Mouse (Mus musculus): ENCODE measurements around the gene Tiam1. TPM values are rescaled to one million over a fixed set of nuclear protein-coding genes. Genes with fewer than 3 reads are reported as not detected.

Gene Tiam1
- polyA plus RNA-seq, 1 experiment from 2014 or later, result 18.5 TPM

GRCm38 (mm10) chr16:89986672-89987362 lies 156.8 kb downstream of the Tiam1 start:
- no peak for DNase-seq
- Histone ChIP-seq H3K36me3 (ENCODE audit: insufficient read depth) (no peaks in the 10 kb centered on the region), H3K4me1 (ENCODE audit: insufficient read depth) (0 out of 2 replicates have a peak, but pooled peaks cover under 1% of the 10 kb centered on the region), H3K27me3 (ENCODE audit: insufficient read depth, low read length) (no peaks in the 10 kb centered on the region), H3K4me2 (no peak overlapping the region), H3K9ac (no peak overlapping the region), H3K4me3 (ENCODE audit: low read depth, low read length) (no peak overlapping the region), H3K27ac (ENCODE audit: low read depth) (no peak overlapping the region), H3K9me3 (ENCODE audit: low read depth, low read length) (no peaks in the 10 kb centered on the region)
- no peak for TF ChIP-seq CTCF (IDR thresholded peaks at IDR 0.05; ENCODE audit: low read depth)
- ATAC-seq (ENCODE audit: insufficient read depth), result no peak
- 85% methylated on average over 18 of the region's 18 CpGs for WGBS

- H3K9me3 ChIP-seq (ENCODE audit: low read depth, low read length), result no peaks in the 10 kb centered on the region
- no peak overlapping the region for H3K4me3 ChIP-seq (ENCODE audit: low read depth, low read length)
- DNase-seq (peak; percentile 47), ATAC-seq (ENCODE audit: insufficient read depth) (peak; percentile 71)
- no peaks in the 10 kb centered on the region for H3K36me3 ChIP-seq (ENCODE audit: insufficient read depth)
- no peak overlapping the region for H3K27ac ChIP-seq (ENCODE audit: low read depth)
- H3K4me2 ChIP-seq, result no peak overlapping the region
- no peaks in the 10 kb centered on the region for H3K27me3 ChIP-seq (ENCODE audit: insufficient read depth, low read length)
- WGBS, result 40% methylated on average over 20 of the region's 20 CpGs
- no peak overlapping the region for H3K9ac ChIP-seq
- TF ChIP-seq CTCF (IDR thresholded peaks at IDR 0.05; ENCODE audit: low read depth), result no peak
- no peaks in the 10 kb centered on the region for H3K4me1 ChIP-seq (ENCODE audit: insufficient read depth)
Observed at GRCm38 (mm10) chr16:89985702-89986481, 157.7 kb downstream of the Tiam1 start.

DNA sequence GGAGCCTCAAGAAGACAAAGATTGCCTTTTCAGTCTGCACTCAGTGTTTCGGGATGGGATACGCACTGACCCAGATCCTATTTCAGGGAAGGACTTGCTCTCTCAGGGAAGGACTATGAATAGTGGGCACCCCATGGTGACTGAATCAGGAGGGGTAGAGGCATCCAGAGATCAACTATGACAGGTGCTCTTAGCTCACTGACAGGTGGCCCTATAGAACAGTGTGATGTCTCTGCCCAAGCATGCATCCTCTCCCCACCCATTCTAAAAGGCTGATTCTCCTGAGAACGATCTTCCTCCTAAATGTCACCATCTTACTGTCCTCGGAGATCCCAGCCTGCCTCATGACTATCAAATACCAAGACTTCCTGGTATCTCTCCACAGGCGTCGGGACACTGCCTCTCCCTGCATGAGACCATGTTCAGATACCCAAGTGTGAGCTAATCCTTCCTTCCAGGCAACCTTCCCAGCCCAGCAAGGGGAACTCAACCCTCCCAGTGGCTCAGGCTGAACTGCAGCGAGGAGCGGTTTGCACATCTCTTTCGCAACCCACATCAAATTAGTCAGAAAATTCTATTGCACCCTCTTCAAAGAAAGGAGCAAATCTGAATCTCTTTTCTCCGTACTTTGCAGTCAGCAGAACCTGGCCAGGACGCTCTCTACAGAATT lies 163.4 kb downstream of the Tiam1 start:
- H3K27ac ChIP-seq (ENCODE audit: low read depth), result no peak overlapping the region
- 83% methylated on average over 11 of the region's 11 CpGs for WGBS
- DNase-seq (no peak), ATAC-seq (ENCODE audit: insufficient read depth) (no peak)
- no peak overlapping the region for H3K9ac ChIP-seq
- H3K4me3 ChIP-seq (ENCODE audit: low read depth, low read length), result no peak overlapping the region
- H3K9me3 ChIP-seq (ENCODE audit: low read depth, low read length), result no peaks in the 10 kb centered on the region
- no peaks in the 10 kb centered on the region for H3K36me3 ChIP-seq (ENCODE audit: insufficient read depth)
- no peak for TF ChIP-seq CTCF (IDR thresholded peaks at IDR 0.05; ENCODE audit: low read depth)
- no peaks in the 10 kb centered on the region for H3K4me1 ChIP-seq (ENCODE audit: insufficient read depth)
- no peak overlapping the region for H3K4me2 ChIP-seq
- H3K27me3 ChIP-seq (ENCODE audit: insufficient read depth, low read length), result no peaks in the 10 kb centered on the region

DNA sequence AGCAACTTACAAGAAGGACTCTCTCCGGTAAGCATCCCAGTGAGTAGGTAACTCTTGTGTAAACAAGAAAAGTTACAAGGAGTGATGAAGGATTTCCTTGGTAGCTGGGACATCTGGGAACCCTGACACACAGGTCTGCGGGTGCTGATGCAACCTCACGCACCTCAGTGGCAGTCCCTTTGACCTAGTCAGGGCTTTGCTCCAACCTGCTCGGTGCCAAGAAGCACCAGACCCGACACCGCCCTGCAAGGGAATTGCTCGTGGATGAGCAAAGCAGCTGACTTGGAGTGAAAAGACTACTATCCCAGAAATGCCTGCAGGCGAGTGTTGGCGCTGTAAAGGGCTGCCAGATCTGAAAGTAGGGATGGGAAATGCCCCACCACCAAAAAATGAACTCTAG lies 168.1 kb downstream of the Tiam1 start:
- no peak for TF ChIP-seq CTCF (IDR thresholded peaks at IDR 0.05; ENCODE audit: low read depth)
- Histone ChIP-seq H3K27ac (ENCODE audit: low read depth) (no peak overlapping the region), H3K36me3 (ENCODE audit: insufficient read depth) (no peaks in the 10 kb centered on the region), H3K4me2 (no peak overlapping the region), H3K4me1 (ENCODE audit: insufficient read depth) (no peaks in the 10 kb centered on the region), H3K9me3 (ENCODE audit: low read depth, low read length) (no peaks in the 10 kb centered on the region), H3K9ac (no peak overlapping the region), H3K27me3 (ENCODE audit: insufficient read depth, low read length) (no peaks in the 10 kb centered on the region), H3K4me3 (ENCODE audit: low read depth, low read length) (no peak overlapping the region)
- 82% methylated on average over 9 of the region's 9 CpGs for WGBS
- DNase-seq (no peak), ATAC-seq (ENCODE audit: insufficient read depth) (no peak)

DNA sequence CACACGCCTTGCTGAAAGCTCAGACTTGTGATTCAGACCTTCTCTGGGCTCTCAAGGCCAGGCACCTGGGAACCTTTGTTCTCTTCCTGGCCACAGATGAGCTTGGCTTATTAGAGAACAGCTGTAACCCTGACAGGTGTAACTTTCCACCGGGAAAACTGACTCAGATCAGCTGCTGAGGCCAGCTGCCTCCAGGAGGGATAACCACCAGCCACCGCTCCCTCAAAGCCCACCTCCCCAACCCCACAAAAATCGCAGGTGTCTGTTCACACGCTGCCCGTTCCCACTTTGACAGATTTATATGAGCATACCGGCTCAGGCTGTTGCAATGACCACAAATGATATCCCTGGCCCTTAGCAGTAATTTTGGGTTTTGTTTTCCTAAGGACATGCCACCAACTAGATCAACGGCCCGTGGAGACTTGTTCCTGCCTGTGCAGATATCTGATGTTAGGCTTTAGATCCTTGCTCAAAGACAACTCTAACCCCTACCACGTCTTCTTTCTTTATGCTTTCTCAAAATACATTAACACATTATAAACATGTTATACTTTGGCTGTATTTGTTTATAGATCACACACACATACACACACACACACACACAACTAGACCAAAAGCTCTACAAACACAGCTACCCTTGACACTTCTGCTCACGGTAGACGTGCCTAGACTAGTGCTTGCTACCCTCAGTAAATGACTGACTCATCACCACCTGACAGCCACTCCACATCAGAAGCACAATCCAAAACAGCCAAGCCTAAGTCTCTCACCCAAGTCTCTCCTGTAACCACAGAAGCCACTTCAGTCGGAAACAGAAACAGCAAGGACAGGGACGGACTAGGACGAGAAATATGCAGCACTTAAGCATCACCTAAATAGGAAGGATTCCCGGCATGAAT lies 169.5 kb downstream of the Tiam1 start:
- WGBS, result 76% methylated on average over 16 of the region's 16 CpGs
- no peak for TF ChIP-seq CTCF (IDR thresholded peaks at IDR 0.05; ENCODE audit: low read depth)
- no peak for ATAC-seq (ENCODE audit: insufficient read depth)

GRCm38 (mm10) chr16:89972854-89973487 lies 170.6 kb downstream of the Tiam1 start:
- 87% methylated on average over 15 of the region's 15 CpGs for WGBS
- H3K27ac ChIP-seq (ENCODE audit: low read depth), result no peak overlapping the region
- no peaks in the 10 kb centered on the region for H3K27me3 ChIP-seq (ENCODE audit: insufficient read depth, low read length)
- no peaks in the 10 kb centered on the region for H3K4me1 ChIP-seq (ENCODE audit: insufficient read depth)
- no peak for TF ChIP-seq CTCF (IDR thresholded peaks at IDR 0.05; ENCODE audit: low read depth)
- ATAC-seq (ENCODE audit: insufficient read depth), result no peak
- DNase-seq, result no peak
- no peaks in the 10 kb centered on the region for H3K9me3 ChIP-seq (ENCODE audit: low read depth, low read length)
- no peaks in the 10 kb centered on the region for H3K36me3 ChIP-seq (ENCODE audit: insufficient read depth)
- no peak overlapping the region for H3K4me2 ChIP-seq
- no peak overlapping the region for H3K9ac ChIP-seq
- H3K4me3 ChIP-seq (ENCODE audit: low read depth, low read length), result no peak overlapping the region

More for the DNA sequence above, 169.5 kb downstream of the Tiam1 start:
- Histone ChIP-seq H3K4me2 (no peak overlapping the region), H3K36me3 (ENCODE audit: insufficient read depth) (no peaks in the 10 kb centered on the region), H3K27me3 (ENCODE audit: insufficient read depth, low read length) (no peaks in the 10 kb centered on the region), H3K9me3 (ENCODE audit: low read depth, low read length) (no peaks in the 10 kb centered on the region), H3K9ac (no peak overlapping the region), H3K4me1 (ENCODE audit: insufficient read depth) (no peaks in the 10 kb centered on the region), H3K27ac (ENCODE audit: low read depth) (no peak overlapping the region), H3K4me3 (ENCODE audit: low read depth, low read length) (no peak overlapping the region)
- no peak for DNase-seq

Measured in lung, embryonic 14.5 days (tissue).